Mouse (Mus musculus): ENCODE results near the gene Cactin.

Gene Cactin

GRCm38 (mm10) chr10:81365073-81365472 lies 44.2 kb downstream of the Cactin start:
- no peak for DNase-seq (ENCODE audit: low read depth, low spot score)

- DNase-seq (ENCODE audit: low read depth, low spot score): no peak
Measured at GRCm38 (mm10) chr10:81365672-81366476, 45.0 kb downstream of the Cactin start, which contains the start of gene 4930404N11Rik. Gene 4930404N11Rik (minus strand): TSS chr10:81365816.

GRCm38 (mm10) chr10:81366477-81367206 lies 45.7 kb downstream of the Cactin start:
- no peak for DNase-seq (ENCODE audit: low read depth, low spot score)

- DNase-seq (ENCODE audit: low read depth, low spot score): no peak
Measured at GRCm38 (mm10) chr10:81367207-81367495, 46.2 kb downstream of the Cactin start.

- DNase-seq (ENCODE audit: low read depth, low spot score): no peak
Measured at GRCm38 (mm10) chr10:81375322-81375721, 54.4 kb downstream of the Cactin start.

Data from 3T3-L1 (cell line).